Mouse (Mus musculus) heart, adult 8-10 months (tissue): ENCODE measurements around the gene Acap1. TPM values are rescaled to one million over a fixed set of nuclear protein-coding genes. Genes with fewer than 3 reads are reported as not detected.
A peak's percentile ranks its signal among the peaks of the same experiment; 100 is the strongest.
"Not testable (repeated sequence)": the region's sequence is repeated elsewhere in the genome, so short reads cannot be mapped to it uniquely, and the experiment has no call there.

ENCODE experiments used
- DNase-seq: peaks from one replicate; pipeline ENCODE4 v3.0.0; 2022; ENCODE audit warnings: low spot score
- total RNA-seq, 4 experiments: library from RNA; stranded (reverse); gene quantifications; 2 replicates each; pipeline ENCODE4 v1.2.4; 2022

Gene Acap1
- total RNA-seq, 4 experiments from 2014 or later, result 0.16 to 1.1 (median 0.83) TPM

- DNase-seq, result peak; percentile 100
These were observed 26.0 kb upstream of the Acap1 start, which contains the start of gene Eif5a for GRCm38 (mm10) chr11:69921114-69922011. TSS of gene Eif5a (minus strand) at chr11:69921958.

DNA sequence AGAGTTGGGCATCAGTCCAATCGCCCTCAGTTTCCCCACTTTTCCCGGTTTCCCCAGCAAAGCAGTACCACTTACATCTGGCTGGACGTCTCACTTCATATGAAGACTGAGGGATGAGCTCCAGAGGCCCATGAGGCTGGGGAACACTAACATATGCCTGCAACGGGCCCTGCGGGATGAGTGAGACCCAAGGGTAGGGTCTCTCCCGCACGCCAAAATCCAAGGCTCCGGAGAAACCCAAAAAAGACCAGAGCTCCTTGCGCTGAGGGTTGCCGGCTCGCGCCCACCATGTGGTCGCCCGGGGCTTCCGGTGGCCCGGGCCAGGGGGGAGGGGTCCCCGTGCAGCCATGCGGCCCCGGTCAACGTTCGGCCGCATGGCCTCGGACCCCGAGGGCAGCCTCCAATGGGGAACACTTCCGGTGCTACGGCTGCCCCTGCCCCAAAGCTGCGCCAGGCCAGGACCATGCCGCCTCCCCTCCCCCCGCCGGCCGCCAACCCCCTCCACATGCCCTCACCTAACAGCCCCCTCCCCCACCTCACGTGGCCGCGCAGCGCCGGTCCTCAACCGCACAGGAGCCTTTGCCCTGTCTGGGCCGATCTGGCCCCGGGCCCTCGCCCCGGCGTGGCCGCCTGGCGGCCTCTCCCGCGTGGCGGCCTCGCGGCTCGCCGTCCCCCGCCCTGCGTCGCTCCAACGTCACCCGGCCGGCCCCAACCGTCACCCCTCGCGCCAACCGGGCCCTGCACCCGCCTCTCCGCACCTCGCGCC, 25.1 kb upstream of the Acap1 start:
- no peak for DNase-seq

- DNase-seq, result peak; percentile 85
These were observed 24.4 kb upstream of the Acap1 start for GRCm38 (mm10) chr11:69919661-69920265.

DNA sequence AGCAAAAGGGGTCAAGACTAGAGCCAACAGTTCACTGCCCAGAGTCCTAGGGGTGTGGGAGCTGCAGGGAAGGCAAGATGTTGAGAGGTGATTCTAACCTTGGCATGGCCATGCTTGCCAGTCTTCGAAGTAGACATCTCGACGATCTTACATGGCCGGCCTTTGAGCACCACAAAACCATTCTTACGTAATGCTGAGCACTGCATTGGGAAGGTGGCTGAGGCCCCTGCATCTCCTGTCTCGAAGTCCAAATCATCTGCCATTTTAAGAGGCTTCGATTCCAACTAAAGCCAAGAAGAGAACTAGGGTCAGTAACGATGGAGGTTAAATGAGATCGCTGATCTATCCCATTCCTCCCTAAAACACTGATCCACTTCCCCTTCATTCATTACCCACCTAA, 23.7 kb upstream of the Acap1 start:
- DNase-seq, result no peak

- no peak for DNase-seq
These were observed 22.8 kb upstream of the Acap1 start for GRCm38 (mm10) chr11:69918118-69918517.

GRCm38 (mm10) chr11:69917379-69917948, 22.1 kb upstream of the Acap1 start:
- DNase-seq, result no peak

DNA sequence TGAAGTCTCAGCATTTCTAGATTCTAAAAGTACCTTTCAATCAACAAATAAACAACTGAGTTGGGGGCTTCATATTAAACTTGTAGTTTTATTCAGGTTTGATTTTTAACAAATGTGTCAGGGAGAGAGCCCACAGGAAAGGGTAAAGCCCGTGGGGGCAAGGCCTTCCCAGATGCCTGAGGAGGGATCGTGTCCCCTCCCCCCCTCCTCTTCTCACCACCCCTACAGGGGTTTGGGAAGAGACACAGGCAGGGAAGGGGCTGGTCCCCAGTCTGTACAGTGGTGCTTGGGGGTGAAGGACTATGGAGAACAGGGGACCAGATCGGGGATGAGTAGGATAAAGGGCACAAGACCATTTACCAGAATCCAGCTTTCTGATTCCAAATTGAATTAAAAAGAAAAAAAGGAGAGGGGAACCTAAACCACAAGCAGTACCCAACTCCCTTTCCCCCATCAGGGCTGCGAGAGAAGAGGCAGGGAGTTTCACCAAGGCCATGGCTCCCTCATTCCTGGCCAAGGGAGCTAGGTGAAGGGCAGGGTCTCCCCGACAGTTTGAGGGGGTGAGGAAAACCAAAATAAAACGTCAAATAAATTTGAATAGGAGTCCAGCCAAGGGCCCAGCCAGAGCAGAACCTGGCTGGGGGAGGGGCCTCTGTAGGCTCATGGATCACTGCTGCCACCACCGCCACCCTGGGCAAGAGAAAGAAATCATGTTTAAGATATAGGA, 21.5 kb upstream of the Acap1 start:
- not testable (repeated sequence) for DNase-seq

DNA sequence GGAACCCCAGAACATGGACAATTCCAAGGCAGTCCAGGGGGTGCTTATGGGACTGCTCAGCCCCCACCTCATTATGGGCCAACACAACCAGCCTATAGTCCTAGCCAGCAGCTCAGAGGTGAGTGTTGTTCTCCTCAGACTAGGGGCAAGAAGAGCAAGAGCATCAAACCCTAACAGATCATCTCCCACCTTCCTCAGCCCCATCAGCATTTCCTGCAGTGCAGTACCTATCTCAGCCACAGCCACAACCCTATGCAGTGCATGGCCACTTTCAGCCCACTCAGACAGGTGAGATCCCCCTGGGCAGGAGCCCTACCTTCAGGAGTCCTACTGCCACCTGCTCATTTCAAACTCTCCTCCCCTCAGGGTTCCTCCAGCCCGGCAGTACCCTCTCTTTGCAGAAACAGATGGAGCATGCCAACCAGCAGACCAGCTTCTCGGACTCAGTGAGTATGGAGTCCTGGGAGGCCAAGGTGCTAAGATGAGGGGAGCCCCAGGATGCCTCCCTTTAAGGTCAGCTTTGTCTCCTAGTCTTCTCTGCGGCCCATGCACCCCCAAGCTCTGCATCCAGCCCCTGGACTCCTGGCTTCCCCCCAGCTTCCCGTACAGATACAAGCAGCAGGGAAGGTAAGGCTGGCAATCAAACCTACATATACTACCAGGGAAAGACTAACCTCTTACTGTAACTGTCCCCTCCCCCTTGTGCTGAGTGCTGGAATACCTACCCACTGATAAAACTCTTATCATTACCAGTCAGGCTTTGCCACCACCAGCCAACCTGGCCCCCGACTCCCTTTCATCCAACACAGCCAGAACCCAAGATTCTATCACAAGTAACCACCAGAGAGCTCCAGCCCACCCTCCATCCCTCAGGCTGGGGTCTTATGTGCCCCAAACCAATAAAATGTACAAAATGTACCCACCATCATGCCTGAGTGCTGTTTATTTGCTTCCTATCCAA, 20.6 kb upstream of the Acap1 start:
- DNase-seq, result no peak

DNA sequence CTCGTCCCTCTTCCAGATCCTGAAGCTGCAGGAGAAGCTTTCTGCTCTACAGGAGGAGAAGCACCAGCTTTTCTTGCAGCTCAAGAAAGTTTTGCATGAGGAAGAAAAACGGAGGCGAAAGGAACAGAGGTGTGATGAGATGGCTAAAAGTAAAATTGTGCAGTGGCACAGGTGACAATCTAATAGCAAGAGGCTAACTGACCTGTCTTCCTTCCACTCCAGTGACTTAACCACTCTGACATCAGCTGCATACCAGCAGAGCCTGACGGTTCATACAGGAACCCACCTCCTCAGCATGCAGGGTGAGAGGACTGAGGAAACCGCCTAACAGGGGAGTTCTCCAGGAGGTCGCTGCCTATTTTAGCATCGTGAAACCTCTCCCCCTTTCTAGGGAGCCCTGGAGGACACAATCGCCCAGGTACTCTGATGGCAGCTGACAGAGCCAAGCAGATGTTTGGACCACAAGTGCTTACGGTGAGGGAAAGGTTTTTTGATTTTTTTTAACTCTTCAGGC, 19.6 kb upstream of the Acap1 start:
- DNase-seq, result no peak

DNA sequence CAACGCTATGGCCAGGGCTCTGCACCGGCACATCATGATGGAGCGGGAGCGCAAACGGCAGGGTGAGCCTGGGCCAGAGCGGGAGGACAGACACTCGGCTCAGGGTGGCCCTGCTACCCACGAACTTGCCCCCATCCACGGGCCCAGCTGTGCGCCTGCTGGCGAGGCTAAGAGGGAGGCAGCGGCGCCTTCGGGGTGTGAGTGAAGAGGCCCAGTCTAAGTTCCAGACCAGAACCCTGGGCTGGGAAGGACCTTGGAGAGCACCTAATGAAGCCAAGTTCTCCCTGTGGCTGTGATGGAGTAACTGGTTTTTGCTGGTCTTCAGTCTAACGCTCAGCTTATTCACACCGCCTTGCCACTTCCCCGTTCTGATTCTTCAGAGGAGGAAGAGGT, 19.0 kb upstream of the Acap1 start:
- DNase-seq, result no peak

DNA sequence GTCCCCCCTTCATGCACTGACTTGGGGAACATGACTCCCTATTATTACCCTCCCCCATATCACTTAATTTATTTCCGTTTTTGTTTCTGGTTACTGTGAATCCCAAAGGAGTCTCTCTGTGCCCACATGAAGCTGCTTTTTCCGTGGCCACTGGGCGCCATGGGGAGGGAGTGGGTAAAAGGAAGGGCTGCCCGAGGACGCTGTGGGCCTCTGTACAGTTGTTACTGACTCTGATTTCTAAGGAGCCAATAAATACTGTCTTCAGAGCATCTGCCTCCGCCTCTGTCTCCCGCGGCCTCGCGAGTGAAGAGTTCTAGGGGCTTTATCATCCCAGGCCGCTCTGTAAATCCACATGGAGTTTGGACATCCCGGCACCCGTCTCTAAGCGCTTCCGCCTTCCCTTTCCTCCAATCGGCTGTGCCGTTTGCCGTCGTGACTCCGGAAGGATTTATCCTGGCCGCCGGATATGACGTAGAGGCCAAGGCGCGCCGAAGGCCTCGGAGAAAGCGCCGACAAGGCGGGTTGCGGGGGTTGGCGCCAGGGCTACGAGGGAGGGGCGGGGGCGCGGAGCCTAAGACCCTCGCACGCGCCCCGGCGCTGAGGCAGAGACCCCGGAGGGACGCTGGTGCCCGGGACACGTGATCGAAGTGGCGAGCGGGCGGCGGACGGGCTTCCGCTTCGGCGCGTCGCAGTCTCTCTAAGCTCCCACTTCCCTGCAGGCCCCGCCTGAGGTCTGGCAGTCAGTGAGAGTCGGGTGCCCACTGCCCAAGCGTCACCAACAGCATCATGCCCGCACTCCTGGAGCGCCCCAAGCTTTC, 18.4 kb upstream of the Acap1 start, which contains the start of gene Gps2:
Gene Gps2, plus strand, starts transcription at position 335 of the 818 bp plus-strand sequence.
- peak; percentile 94 for DNase-seq

DNA sequence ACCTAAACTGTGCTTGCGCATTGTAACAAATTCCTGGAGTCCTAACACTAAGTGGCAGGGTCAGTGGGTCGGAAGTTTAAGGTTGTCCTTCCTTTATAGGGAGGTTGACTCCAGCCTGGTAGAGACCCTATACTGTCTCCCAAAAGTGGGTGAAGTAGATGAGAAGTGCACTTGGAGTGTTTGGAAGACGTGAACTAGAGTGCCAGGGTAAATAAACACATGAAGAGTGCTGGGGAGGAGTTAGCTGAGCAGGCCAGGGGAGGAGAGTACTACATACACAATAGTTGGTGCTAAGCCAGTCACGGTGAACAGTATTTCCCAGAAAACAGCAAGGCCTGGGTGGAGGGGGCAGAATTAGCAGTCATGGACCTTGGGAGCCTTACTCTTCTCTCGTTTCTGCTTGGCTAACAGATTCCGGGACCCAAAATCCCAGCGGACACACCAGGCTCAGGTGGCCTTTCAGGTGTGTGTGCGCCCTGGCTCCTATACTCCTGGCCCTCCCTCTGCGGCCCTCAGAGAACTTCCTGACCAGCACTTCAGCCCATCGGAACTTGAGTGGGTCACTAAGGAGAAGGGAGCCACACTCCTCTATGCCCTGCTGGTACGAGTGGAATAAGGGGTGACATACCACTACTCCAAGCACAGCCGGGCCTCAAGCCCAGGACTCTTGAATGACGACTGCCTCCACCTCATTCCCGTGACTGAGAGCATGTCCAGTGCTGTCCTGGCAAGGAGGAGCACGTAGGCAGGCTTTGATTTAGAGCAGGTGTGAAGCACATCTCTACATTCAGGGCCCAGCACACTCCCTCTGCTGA, 17.6 kb upstream of the Acap1 start:
- DNase-seq, result no peak

DNA sequence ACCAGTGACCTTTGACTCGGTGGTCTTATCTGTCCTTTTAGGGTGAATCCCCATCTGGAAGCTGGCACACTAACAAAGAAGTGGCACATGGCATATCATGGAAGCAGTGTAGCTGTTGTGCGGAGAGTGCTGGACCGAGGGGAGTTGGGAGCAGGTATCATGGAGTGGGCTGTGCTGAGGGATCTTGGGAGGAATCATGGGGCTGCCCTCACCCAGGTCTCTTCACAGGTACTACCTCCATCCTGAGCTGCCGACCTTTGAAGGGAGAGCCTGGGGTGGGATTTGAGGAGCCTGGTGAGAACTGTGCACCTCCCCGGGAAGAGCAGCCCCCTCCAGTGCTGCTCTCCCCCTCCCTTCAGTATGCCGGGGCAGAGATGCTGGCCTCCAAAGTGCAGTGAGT, 16.4 kb upstream of the Acap1 start:
- no peak for DNase-seq

GRCm38 (mm10) chr11:69910781-69911560, 15.6 kb upstream of the Acap1 start:
- no peak for DNase-seq

GRCm38 (mm10) chr11:69910177-69910576, 14.8 kb upstream of the Acap1 start:
- DNase-seq, result no peak

GRCm38 (mm10) chr11:69909174-69909573, 13.8 kb upstream of the Acap1 start:
- no peak for DNase-seq

DNA sequence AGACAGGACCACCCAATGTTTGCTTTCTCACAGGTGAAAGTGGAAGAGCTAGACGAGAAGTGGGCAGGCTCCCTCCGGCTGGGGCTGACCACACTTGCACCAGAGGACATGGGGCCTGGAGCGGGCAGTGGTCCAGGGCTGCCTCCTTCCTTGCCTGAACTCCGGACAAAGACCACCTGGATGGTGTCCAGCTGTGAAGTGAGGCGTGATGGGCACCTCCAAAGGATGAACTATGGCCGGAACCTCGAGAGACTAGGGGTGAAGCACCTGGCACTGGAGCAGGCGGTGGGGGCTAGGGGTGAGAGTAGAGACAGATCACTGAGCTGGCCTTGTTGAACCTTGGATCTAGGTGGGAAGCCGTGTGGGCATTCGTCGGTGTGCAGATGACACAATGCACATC, 13.3 kb upstream of the Acap1 start:
- DNase-seq, result no peak
